Mouse (Mus musculus) layer of hippocampus, adult 8-10 months (tissue): ENCODE data around the gene Dnal4. TPM values are rescaled to one million over a fixed set of nuclear protein-coding genes. Genes with fewer than 3 reads are reported as not detected.

Source experiments
- DNase-seq, 2 experiments: peaks; one replicate each; pipeline ENCODE4 v3.0.0; 2022; ENCODE audit warnings: low spot score in 2 of 2
- total RNA-seq, 4 experiments: library from RNA; stranded (reverse); gene quantifications; 2 replicates each; pipeline ENCODE4 v1.2.4; 2022

The Dnal4 gene
- total RNA-seq, 4 experiments from 2014 or later: 45.6 to 58.6 (median 54.5) TPM

DNA sequence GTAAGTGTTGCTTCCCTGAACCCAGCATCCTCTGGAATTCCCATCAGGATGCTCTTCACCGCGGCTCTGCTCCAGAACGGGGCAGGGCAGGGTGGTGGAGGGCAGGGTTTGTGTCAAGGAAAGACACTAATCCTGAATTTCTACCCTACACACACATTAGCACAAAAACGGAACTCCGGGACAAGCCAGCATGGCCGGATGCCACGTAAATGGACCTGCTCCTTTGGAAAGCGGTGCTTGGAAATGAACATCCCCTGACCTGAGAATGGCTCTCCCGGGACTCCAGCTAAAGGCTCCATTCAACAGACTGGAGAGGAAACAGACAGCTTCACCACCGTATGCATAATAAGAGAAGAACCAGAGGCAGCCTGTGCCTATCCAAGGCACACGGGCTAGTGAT is 23.1 kb upstream of the Dnal4 start:
- no peak for DNase-seq

DNA sequence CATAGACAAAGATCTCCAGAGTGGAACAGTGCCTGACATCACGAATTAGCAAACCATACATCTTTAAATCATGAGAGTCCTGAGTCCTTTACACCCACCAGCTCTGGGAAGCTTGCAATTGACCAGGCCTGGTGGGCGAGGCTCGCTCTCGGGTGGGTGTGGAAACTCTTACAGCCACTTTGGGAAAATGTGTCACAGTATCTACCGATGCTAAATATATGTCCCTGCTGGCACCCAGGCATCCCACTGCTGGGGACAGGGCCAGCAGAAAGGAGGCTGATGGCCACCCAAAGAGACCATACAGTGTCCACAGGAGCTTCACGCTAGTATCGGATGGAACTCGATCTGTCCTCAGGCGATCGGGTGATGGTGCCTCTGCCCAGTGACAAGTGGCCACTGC is 20.9 kb upstream of the Dnal4 start:
- no peak for DNase-seq

DNA sequence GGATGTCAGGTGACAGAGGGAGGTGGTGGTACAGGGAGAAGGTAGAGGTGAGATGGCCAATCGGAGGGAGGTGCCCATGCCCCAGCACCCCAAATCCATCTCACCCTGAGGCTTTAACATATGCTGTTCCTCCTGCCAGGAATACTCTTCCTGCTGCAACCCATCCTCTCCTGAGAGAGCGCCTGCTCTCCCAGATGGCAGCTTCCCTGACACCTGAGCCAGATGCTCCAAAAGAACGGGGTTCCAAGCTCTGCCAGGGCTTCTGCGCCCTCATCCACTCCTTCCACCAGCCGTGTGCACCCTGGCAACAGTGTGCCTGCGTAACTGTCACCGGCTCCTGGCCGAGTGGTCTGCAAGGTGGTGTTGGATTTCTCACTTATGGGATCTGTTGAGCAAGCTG is 20.0 kb upstream of the Dnal4 start:
- DNase-seq: no peak

DNA sequence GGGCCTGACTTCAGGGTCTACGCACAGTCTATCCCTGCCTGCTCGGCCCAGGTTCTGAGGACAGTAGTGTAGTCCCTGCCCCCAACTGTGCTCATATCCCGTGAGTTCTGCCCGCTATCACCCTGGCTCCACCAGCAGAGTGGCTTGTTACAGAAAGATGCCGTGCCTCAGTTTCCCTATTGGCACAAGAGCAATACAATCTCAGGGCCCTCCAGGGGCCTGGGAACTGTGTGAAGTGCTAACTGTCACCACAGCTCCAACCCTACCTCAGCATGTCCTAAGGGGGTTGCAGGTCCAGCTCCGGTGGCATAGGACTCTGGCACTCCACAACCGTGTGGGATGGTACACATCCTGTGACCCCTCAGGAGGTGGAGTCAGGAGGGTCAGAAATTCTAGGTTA is 19.4 kb upstream of the Dnal4 start:
- no peak for DNase-seq

DNA sequence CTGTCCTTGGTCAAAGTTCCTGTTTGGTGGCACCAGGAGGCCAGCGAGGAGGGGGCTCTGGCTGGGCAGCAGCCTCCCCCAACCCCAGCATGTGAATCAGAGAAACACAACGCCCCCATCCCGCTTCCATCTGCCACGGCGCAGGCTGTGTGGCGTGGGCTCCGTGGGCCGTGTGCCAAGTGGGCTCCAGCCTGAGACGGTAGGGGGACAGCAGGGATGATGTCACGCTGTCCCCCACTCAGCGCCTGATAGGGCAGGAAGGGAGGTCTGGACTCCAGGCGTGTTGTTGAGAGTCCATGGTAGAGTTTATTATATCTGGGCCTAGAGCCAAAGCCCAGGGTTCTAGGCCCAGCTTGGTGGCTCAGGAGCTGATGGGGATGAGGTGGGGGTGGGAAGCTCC is 18.6 kb upstream of the Dnal4 start:
- peak; percentile 63 to 80 for DNase-seq

DNA sequence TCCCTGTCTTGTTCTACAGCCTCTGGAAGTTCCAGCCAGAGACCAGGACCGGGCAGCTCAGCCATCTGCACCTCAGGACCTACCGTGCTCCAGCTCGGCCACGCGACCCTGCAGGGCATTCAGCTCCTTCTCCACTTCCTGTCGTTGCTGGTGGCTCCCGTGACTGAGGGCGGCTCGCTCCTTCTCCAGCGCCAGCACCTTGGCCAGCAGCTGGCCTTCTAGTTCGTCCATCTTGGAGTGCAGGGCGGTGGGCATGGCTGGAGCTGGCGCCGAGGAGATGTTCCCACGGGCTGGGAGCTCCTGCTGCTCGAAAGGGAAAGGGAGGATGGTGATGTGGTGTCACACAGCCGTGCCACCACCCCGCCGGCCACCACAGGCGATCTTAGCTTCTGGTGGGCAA is 16.5 kb upstream of the Dnal4 start:
- no peak for DNase-seq

DNA sequence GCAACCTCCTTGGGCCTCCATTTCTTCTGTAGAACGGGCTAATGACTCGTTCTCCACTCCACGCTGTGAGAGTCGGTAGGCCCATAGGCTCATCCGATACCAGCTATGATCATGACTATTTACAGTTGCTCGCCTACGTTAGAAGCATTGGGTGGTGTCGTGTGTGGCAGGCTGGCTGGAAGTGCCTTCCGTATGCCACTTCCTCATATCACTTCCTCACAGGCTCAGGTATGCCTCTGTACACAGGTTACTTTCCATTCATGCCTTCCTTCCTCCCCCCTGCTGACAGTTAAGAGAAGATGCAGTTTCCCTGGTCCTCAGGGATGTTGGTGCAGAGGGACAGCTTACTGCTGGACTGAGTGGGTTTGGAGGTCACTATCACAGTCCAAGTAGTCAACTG is 15.4 kb upstream of the Dnal4 start:
- no peak for DNase-seq

DNA sequence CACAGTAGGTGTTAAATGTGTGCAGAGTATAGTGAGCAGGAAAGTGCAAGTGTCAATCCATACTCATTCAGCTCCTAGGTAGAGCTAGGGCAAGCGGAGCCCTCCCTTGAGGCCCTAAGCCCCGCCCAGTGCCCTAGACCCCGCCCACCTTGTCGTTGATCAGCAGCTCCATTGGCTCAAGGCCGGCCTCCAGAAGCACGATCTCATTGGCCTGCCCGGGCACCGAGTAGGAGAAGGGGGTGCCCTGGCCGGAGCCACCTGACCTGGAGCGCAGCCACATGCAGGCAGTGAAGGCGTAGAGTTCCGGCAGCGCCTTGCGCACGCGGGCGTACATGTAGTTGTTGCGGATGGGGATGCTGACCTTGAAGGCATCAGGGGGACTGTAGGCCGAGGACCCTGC is 14.8 kb upstream of the Dnal4 start:
- no peak for DNase-seq

DNA sequence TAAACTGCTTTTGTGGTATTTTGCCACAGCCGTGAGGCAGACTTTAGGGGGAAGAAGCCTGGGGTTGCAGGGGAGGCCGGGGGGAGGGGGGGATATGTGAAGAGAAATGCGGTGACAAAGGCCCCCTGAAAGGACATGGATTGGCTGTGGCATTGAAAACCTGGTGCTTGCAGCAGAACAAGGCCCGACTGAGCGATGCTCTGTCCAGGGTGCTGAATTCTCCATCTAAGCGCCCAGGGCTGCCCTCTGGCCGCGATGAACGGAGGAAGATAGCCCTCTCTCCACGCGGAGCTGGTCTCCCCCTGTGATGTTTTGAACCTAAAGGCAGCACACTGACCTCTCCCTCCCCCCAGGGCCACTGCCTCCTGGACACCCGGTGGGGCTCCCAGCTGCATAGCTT is 13.9 kb upstream of the Dnal4 start:
- DNase-seq: no peak

DNA sequence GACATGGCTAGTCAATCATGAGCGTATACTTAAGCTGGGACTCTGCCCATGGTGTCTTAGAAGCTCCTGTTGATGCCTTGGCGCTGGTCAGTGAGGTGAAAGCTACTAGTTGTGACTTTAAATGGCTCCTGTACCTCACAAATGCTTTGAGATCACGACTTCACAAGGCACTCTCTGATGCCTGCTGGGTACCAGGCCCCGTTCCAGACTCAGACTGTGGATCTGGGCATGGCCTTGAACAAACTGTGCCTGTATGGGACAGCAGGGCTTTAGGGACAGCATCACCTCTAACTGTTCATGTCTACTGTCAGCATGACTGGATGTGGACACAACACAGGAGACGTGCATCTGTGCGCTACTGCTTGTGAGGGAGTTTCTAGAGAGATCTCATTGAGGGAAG is 13.3 kb upstream of the Dnal4 start:
- no peak for DNase-seq

DNA sequence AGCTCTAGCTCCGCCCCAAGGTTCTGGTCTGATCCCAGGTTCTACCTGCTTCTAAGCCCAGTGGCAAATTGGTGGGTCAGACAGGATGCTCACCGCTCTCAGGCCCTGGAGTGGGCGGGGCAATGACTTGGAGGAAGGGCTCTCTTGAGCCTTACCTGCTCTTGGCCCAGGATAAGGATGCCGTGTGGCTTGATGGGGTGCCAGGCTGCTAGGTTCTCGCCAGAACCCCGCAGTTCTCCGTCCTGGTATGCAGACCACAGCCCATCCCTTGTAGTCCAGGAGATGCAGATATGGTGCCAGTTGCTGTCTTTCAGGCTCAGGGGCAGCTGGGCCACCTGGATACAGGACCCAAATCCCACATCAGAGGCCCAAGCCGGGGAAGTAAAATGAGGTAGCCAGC is 12.5 kb upstream of the Dnal4 start:
- DNase-seq: no peak

DNA sequence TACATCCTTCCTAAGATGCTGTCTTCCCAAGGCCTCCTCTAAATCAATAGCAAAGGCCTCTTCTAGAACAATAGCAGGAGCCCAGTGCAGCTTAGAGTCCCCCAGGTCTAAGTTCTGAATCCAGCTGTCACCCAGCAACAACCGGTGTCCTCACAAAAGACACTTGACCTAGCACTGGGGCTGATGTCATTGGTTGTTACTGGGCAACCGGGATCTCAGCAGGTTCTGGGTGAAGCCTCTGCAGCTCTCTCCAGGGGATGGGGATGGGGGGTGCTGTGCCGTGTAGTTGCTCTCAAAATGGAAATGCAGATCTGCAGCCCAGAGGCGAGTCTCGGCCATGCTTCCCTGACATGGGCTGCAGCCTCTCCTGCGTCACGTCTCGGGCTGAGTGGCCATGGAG is 10.2 kb upstream of the Dnal4 start:
- no peak for DNase-seq

DNA sequence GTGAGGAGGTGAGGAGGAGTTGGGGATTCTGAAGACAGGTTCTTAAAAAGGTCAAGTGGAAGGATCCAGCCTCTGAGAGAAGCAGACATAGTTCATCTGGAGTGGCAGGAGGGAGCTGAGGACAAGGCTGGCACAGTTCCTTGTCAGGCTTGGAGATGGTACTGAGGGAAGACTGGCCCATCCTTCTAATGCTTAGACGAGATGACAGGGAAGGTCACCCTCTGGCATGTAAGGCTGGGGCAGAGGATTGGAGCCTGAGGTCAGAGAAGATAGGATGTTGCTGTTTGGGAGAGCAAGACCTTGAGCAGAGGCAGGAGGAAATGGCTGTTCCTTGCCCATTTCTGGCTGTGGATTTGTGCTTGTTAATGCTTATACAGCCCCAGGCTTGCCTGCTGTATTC is 7.4 kb upstream of the Dnal4 start:
- DNase-seq: no peak

DNA sequence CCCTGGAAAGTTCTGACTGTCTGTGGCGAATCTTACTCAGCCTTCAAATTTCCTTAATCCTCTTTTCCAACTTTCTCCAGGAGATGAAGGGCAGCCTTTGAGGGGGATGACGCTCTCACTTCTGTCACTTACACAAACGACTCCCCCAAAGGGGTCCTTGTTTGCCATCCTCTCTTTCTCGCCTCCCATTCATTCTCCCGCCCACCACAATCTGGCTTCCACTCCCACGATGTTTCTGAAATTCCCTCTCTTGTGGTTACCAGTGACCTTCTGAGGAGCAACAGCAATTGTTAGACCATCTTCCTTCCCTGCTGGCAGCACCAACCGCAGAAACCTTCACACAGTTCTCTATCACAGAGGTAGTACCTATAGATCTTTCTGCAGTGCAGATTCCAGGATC is 2.0 kb downstream of the Dnal4 start:
- no peak for DNase-seq

DNA sequence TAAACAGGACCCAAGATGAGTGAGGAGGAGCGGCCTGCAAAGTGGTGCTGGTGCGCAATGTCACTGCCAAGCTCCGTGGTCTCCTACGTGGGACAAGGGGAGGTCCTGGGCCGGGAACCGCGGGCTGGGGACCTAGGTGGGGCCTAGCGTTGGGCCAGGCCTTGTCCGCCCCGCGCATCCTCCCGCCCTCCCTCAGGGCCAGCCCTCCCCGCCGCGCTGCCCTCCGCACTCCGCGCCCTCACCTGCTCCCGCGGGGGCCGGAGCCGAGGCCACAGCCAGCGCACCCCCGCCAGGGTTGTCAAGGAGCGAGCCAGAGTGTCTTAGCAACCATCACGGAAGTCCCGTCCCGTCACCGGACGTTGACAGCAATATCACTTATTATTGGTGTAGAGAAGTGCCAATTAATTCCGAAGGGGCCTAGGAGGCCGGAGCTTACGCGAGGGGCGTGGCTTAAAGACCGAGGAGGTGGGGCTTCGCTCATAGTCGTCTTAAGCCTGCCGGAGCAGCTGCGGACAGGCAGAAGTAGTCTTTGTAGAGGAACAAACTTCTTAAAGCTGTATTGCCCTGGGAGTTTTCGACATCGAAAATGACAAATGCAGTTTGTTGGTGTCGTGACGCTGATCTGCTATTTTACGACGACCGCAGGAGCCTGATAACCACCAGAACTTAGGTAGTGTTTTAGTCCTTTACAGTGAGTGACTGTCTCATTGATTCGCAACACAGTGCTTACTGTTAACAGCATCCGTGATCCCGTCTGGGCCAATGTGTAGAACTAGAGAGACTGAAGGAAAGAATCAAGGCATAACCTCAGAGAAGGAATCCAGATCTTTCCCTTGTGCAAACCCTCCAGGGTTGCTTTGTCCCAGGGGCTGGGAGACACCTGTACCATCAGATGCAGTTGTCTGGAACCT is 3.3 kb downstream of the Dnal4 start:
- DNase-seq: peak; percentile 96 to 97

DNA sequence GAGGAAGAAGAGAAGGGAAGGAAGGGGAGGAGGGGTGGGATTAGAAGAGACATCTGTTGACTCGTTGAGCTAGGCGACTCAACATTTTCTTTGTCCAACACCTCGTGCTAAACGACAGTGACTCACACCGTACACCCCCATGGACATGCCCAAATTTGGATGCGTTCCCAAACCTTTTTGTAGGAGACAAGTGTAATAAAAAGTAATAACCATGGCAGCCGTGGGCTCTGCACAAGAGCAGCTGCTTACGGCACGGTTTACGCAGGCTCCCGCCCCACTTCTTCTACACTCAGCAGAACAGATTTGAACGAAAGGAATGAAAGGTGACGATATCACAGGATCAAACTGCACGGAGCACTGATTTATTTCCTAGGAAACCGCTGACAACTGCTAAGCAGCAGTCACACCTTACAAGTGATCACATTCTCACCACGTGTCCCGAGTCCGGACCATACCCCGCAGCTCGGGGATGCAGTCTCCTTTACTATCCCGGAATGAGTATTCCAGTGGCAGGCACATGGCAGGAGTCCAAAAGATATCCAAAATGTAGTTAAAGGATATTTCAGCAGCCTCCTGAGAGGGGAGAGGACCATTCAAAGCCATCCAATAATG is 6.9 kb downstream of the Dnal4 start:
- DNase-seq: no peak

DNA sequence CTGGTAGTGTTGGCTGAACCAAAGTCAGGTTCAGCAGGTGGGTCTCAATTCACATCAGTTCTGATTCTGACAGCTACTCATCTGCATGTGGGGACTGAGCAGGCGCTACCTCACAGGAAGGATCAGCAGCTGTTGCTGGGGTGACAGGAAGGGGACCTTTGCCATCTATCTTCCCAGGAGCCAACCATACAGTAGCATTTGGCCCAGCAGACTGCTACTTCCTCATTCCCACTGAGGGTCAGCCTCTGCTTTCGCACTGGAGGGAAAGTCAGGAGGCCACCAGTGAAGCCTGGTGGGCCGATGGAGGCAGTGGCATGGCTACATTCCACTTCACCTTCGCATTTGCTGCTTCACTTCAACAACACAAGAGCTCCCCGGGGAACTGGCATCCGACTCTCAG is 9.3 kb downstream of the Dnal4 start:
- DNase-seq: no peak

DNA sequence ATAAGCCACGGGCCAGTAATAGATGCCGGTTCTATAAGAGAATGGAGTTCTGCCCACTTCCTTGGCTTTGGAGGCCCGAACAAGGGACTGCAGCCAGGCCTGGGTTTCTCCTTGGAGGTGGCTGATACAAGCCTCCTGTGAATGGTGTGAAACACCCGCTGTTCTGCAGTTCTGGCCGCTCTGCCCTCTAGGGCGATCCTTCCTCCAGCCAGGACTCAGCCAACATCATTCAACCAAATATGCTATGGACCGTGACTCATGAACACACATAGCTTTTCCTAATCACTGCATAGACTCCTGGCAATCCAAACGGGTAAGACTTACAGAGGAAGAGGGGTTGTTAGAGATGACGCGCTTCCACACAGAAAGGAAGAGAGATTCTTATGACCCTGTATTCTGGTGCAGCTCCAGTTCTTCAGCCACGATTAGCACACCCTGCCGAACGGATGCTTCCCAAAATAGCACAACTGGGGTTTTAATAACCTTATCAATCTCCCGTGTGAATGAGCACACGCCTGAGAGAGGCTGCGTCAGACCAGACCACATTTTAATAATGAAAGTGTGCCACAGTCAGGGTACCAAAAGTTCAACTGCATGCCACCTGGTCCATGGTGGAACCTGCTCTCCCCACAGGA is 10.2 kb downstream of the Dnal4 start:
- DNase-seq: no peak

DNA sequence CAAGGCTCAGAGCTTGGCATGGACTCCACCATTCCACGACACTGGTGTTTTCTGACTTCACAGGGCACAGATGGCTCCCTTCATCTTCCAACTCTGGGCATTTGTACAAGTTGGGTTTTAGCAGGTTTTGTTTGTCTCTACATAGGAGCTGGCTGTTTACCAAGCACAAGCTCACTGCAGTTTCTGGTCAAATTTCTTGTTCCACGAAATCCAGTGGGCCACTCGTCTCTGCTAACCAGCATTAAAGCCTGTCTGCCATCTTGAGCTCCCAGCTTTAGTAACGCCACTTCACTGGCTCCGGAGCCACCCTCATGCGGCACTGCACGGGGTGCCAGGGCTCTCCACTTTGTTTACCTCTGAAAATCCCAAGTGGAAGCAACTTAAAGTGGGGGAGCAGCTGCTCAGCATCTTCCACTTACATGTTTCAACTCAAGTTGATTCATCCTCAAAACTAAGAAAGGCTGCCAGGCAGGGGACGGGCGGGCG is 11.0 kb downstream of the Dnal4 start:
- DNase-seq: peak in 1 of 2 experiments; percentile 70

DNA sequence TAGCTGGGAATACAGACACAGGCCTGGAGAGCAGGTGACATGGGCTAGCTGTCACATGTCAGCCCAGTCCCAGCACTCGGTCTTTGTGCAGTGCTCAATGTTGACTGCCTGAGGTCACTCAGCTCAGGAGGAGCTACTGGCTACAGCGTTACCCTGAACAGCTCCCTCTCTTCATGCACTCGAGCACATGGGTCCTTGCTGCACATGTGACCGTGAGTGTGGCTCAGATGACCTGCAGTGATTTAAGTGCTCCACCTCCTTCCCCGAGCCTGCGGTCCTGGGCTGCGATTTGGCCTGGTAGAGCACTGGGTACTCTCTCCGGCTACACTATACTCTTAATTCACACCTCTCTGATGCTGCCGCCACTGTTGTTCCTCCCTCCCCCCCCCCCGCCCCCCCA is 11.5 kb downstream of the Dnal4 start:
- DNase-seq: no peak

DNA sequence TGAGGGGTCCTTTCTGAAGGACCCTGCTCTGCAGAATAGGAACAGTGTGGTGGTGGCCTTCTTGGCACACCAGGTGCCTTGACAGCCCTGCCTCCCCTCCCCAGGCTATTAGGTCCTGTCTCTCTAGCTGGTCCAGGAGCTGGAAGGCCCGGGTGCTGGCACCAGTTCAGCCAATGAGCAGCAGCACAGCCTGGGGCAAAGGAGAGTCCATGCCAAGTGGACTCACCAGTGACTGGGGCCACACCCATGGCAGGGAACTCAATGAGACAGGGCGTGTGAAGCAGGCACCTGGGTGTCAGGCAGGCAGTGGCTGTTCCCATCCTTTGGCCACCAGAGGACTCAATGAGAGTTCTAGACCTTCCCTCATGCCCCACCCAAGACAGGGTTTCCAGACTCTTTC is 12.3 kb downstream of the Dnal4 start:
- DNase-seq: no peak

DNA sequence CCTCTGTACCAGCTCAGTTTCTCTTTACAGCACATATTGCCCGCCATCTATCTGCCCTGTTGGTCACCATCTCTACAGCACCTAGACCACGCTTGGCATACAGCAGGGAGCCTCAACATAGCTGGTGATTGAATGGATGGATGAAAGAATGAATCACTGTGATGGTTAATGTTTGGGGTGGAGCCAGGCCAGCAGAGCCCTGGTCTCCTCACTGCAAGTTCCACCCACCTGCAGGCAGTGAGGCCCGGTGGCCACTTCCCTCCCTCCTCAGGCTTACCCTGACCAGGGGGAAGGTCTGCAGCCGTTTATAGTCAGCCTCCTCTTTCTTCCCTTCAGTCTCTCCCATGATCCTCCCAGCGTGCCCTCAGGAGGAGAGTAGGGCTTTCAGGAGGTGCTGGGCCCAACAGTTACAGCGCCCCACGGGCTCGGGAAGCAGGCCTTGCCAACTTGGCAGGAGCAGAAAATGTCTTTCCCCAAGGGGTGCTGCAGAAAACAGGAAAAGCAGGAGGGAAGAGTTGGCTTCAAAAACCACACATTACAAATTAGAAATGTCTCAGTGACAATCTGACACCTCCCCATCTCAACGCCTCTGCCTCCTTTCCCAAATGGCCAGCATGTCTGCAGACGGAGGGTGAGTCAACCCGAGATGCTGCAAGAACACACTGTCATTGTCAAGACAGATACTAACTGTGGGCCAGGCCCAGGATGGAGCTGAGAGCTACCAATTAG is 12.9 kb downstream of the Dnal4 start:
- DNase-seq: peak; percentile 68 to 75
